Mouse (Mus musculus): Measurements from ENCODE around the gene AB124611.
A peak's percentile ranks its signal among the peaks of the same experiment; 100 is the strongest.

Gene AB124611

GRCm38 (mm10) chr9:21564420-21564819 is 38.4 kb downstream of the AB124611 start:
- no peak for DNase-seq (ENCODE audit: low spot score in 2 of 2)

GRCm38 (mm10) chr9:21565004-21565586 is 39.1 kb downstream of the AB124611 start:
- no peak for DNase-seq (ENCODE audit: low spot score in 2 of 2)

- DNase-seq (ENCODE audit: low spot score in 2 of 2) = no peak
Measured at GRCm38 (mm10) chr9:21566538-21566937, 40.6 kb downstream of the AB124611 start.

- DNase-seq (ENCODE audit: low spot score in 2 of 2) = no peak
Measured at GRCm38 (mm10) chr9:21567051-21567450, 41.1 kb downstream of the AB124611 start.

- DNase-seq (ENCODE audit: low spot score in 2 of 2) = no peak
Measured at GRCm38 (mm10) chr9:21568657-21569255, 42.8 kb downstream of the AB124611 start.

GRCm38 (mm10) chr9:21574012-21574801 is 48.2 kb downstream of the AB124611 start:
- DNase-seq (ENCODE audit: low spot score in 2 of 2) = no peak

GRCm38 (mm10) chr9:21575253-21575652 is 49.3 kb downstream of the AB124611 start:
- no peak for DNase-seq (ENCODE audit: low spot score in 2 of 2)

- no peak for DNase-seq (ENCODE audit: low spot score in 2 of 2)
Measured at GRCm38 (mm10) chr9:21576286-21576685, 50.3 kb downstream of the AB124611 start.

- DNase-seq (ENCODE audit: low spot score in 2 of 2) = no peak
Measured at GRCm38 (mm10) chr9:21578226-21578625, 52.2 kb downstream of the AB124611 start.

GRCm38 (mm10) chr9:21585401-21585800 is 59.4 kb downstream of the AB124611 start:
- DNase-seq (ENCODE audit: low spot score in 2 of 2) = no peak

- no peak for DNase-seq (ENCODE audit: low spot score in 2 of 2)
Measured at GRCm38 (mm10) chr9:21587678-21588349, 61.8 kb downstream of the AB124611 start.

- no peak for DNase-seq (ENCODE audit: low spot score in 2 of 2)
Measured at GRCm38 (mm10) chr9:21588350-21588749, 62.4 kb downstream of the AB124611 start.

GRCm38 (mm10) chr9:21589538-21589937 is 63.6 kb downstream of the AB124611 start:
- DNase-seq (ENCODE audit: low spot score in 2 of 2) = no peak

- DNase-seq (ENCODE audit: low spot score in 2 of 2) = no peak
Measured at GRCm38 (mm10) chr9:21591127-21591830, 65.3 kb downstream of the AB124611 start.

- DNase-seq (ENCODE audit: low spot score in 2 of 2) = no peak
Measured at GRCm38 (mm10) chr9:21591831-21592702, 66.1 kb downstream of the AB124611 start.

GRCm38 (mm10) chr9:21592703-21593121 is 66.7 kb downstream of the AB124611 start, which contains the start of the genes Timm29 and Yipf2:
Timm29 (plus strand) TSS chr9:21592722.
Yipf2 (minus strand) TSS chr9:21592828.
- DNase-seq (ENCODE audit: low spot score in 2 of 2) = peak; percentile 95 to 97

- peak; percentile 64 to 71 for DNase-seq (ENCODE audit: low spot score in 2 of 2)
Measured at GRCm38 (mm10) chr9:21593122-21593721, 67.2 kb downstream of the AB124611 start.

GRCm38 (mm10) chr9:21594350-21594749 is 68.4 kb downstream of the AB124611 start:
- peak in 1 of 2 experiments; percentile 58 for DNase-seq (ENCODE audit: low spot score in 2 of 2)

- no peak for DNase-seq (ENCODE audit: low spot score in 2 of 2)
Measured at GRCm38 (mm10) chr9:21594838-21595237, 68.9 kb downstream of the AB124611 start.

All from frontal cortex, postnatal 36 days (tissue).